Mouse (Mus musculus): ENCODE results near the gene Ccdc12. TPM values are rescaled to one million over a fixed set of nuclear protein-coding genes. Genes with fewer than 3 reads are reported as not detected.

Gene Ccdc12
- polyA plus RNA-seq, 1 experiment = 25.9 TPM

GRCm38 (mm10) chr9:110642812-110643524 is 13.3 kb upstream of the Ccdc12 start:
- H3K9me3 ChIP-seq (ENCODE audit: control insufficient read depth, low read length) = no peaks in the 10 kb centered on the region
- peaks cover 1% of the 10 kb centered on the region; the same call in 1 of the 2 replicates for H3K36me3 ChIP-seq (ENCODE audit: control insufficient read depth)
- TF ChIP-seq TAL1 (IDR thresholded peaks at IDR 0.05; ENCODE audit: low read length) (no peak), GATA1 (IDR thresholded peaks at IDR 0.05; ENCODE audit: low read length) (no peak)
- no peaks in the 10 kb centered on the region; the same call in 1 of the 2 replicates for H3K27me3 ChIP-seq (ENCODE audit: control insufficient read depth)
- no peak overlapping the region for H3K4me3 ChIP-seq (replicated peaks)
- H3K4me1 ChIP-seq (ENCODE audit: control insufficient read depth) = peaks cover 9% of the 10 kb centered on the region

GRCm38 (mm10) chr9:110643787-110644186 is 12.5 kb upstream of the Ccdc12 start:
- TF ChIP-seq GATA1 (IDR thresholded peaks at IDR 0.05; ENCODE audit: low read length) = no peak
- no peaks in the 10 kb centered on the region; the same call in 1 of the 2 replicates for H3K27me3 ChIP-seq (ENCODE audit: control insufficient read depth)
- no peak overlapping the region for H3K4me3 ChIP-seq (replicated peaks)
- no peaks in the 10 kb centered on the region for H3K36me3 ChIP-seq (ENCODE audit: control insufficient read depth)
- peaks cover 9% of the 10 kb centered on the region for H3K4me1 ChIP-seq (ENCODE audit: control insufficient read depth)
- no peaks in the 10 kb centered on the region for H3K9me3 ChIP-seq (ENCODE audit: control insufficient read depth, low read length)

GRCm38 (mm10) chr9:110644295-110644694 is 12.0 kb upstream of the Ccdc12 start:
- TF ChIP-seq GATA1 (IDR thresholded peaks at IDR 0.05; ENCODE audit: low read length) = no peak
- no peak overlapping the region for H3K4me3 ChIP-seq (replicated peaks)
- peaks cover 9% of the 10 kb centered on the region for H3K4me1 ChIP-seq (ENCODE audit: control insufficient read depth)
- no peaks in the 10 kb centered on the region for H3K36me3 ChIP-seq (ENCODE audit: control insufficient read depth)
- no peaks in the 10 kb centered on the region; the same call in 1 of the 2 replicates for H3K27me3 ChIP-seq (ENCODE audit: control insufficient read depth)
- H3K9me3 ChIP-seq (ENCODE audit: control insufficient read depth, low read length) = no peaks in the 10 kb centered on the region

- no peaks in the 10 kb centered on the region for H3K36me3 ChIP-seq (ENCODE audit: control insufficient read depth)
- H3K4me3 ChIP-seq (replicated peaks) = no peak overlapping the region
- H3K27me3 ChIP-seq (ENCODE audit: control insufficient read depth) = peaks cover under 1% of the 10 kb centered on the region
- no peaks in the 10 kb centered on the region for H3K9me3 ChIP-seq (ENCODE audit: control insufficient read depth, low read length)
- TF ChIP-seq TAL1 (IDR thresholded peaks at IDR 0.05; ENCODE audit: low read length) (no peak), GATA1 (IDR thresholded peaks at IDR 0.05; ENCODE audit: low read length) (no peak)
- peaks cover 9% of the 10 kb centered on the region for H3K4me1 ChIP-seq (ENCODE audit: control insufficient read depth)
Measured at GRCm38 (mm10) chr9:110645219-110645618, 11.1 kb upstream of the Ccdc12 start.

- no peak overlapping the region for H3K4me3 ChIP-seq (replicated peaks)
- TF ChIP-seq GATA1 (IDR thresholded peaks at IDR 0.05; ENCODE audit: low read length) = no peak
- no peak for TF ChIP-seq TAL1 (IDR thresholded peaks at IDR 0.05; ENCODE audit: low read length)
- H3K27me3 ChIP-seq (ENCODE audit: control insufficient read depth) = peaks cover 37% of the 10 kb centered on the region
- H3K36me3 ChIP-seq (ENCODE audit: control insufficient read depth) = no peaks in the 10 kb centered on the region
- peaks cover 36% of the 10 kb centered on the region for H3K4me1 ChIP-seq (ENCODE audit: control insufficient read depth)
- no peaks in the 10 kb centered on the region for H3K9me3 ChIP-seq (ENCODE audit: control insufficient read depth, low read length)
Measured at GRCm38 (mm10) chr9:110649775-110650174, 6.5 kb upstream of the Ccdc12 start.

GRCm38 (mm10) chr9:110651931-110652722 is 4.2 kb upstream of the Ccdc12 start:
- Histone ChIP-seq H3K4me3 (replicated peaks) (no peak overlapping the region), H3K36me3 (ENCODE audit: control insufficient read depth) (no peaks in the 10 kb centered on the region), H3K4me1 (ENCODE audit: control insufficient read depth) (peaks cover 42% of the 10 kb centered on the region), H3K9me3 (ENCODE audit: control insufficient read depth, low read length) (no peaks in the 10 kb centered on the region), H3K27me3 (ENCODE audit: control insufficient read depth) (peaks cover 37% of the 10 kb centered on the region)
- TF ChIP-seq GATA1 (IDR thresholded peaks at IDR 0.05; ENCODE audit: low read length) (no peak), TAL1 (IDR thresholded peaks at IDR 0.05; ENCODE audit: low read length) (no peak)

GRCm38 (mm10) chr9:110652963-110653654 is 3.2 kb upstream of the Ccdc12 start:
- no peaks in the 10 kb centered on the region for H3K9me3 ChIP-seq (ENCODE audit: control insufficient read depth, low read length)
- peak overlapping the region; percentile 75 for H3K4me3 ChIP-seq (replicated peaks)
- TF ChIP-seq TAL1 (IDR thresholded peaks at IDR 0.05; ENCODE audit: low read length) (no peak), GATA1 (IDR thresholded peaks at IDR 0.05; ENCODE audit: low read length) (no peak)
- H3K4me1 ChIP-seq (ENCODE audit: control insufficient read depth) = peaks cover 52% of the 10 kb centered on the region
- peaks cover 4% of the 10 kb centered on the region for H3K36me3 ChIP-seq (ENCODE audit: control insufficient read depth)
- peaks cover 37% of the 10 kb centered on the region for H3K27me3 ChIP-seq (ENCODE audit: control insufficient read depth)

GRCm38 (mm10) chr9:110653655-110654461 is 2.4 kb upstream of the Ccdc12 start, which contains the start of gene Nbeal2:
Gene Nbeal2 (minus strand): TSS chr9:110654161.
- TF ChIP-seq TAL1 (IDR thresholded peaks at IDR 0.05; ENCODE audit: low read length) (no peak), GATA1 (IDR thresholded peaks at IDR 0.05; ENCODE audit: low read length) (no peak)
- H3K36me3 ChIP-seq (ENCODE audit: control insufficient read depth) = peaks cover 4% of the 10 kb centered on the region
- peak within 1 kb of the TSS; percentile 75 for H3K4me3 ChIP-seq (replicated peaks)
- H3K27me3 ChIP-seq (ENCODE audit: control insufficient read depth) = peaks cover 37% of the 10 kb centered on the region
- no peaks in the 10 kb centered on the region for H3K9me3 ChIP-seq (ENCODE audit: control insufficient read depth, low read length)
- H3K4me1 ChIP-seq (ENCODE audit: control insufficient read depth) = peaks cover 56% of the 10 kb centered on the region

Data from erythroblast, embryonic 14.5 days (primary cell).